Mouse (Mus musculus) urinary bladder, adult 2 months (tissue): ENCODE data around the gene Mab21l1. TPM values are rescaled to one million over a fixed set of nuclear protein-coding genes. Genes with fewer than 3 reads are reported as not detected.

ENCODE experiments used
- DNase-seq: peaks from one replicate; pipeline ENCODE4 v3.0.0; 2022; ENCODE audit warnings: low spot score
- polyA plus RNA-seq: library from polyadenylated mRNA; depleted of rRNA; stranded (reverse); fragments of >200 nt; gene quantifications from 2 replicates; pipeline ENCODE4 v1.2.3, GENCODE M21; 2012

Mab21l1 gene
- polyA plus RNA-seq, 1 experiment: 0.50 TPM

DNA sequence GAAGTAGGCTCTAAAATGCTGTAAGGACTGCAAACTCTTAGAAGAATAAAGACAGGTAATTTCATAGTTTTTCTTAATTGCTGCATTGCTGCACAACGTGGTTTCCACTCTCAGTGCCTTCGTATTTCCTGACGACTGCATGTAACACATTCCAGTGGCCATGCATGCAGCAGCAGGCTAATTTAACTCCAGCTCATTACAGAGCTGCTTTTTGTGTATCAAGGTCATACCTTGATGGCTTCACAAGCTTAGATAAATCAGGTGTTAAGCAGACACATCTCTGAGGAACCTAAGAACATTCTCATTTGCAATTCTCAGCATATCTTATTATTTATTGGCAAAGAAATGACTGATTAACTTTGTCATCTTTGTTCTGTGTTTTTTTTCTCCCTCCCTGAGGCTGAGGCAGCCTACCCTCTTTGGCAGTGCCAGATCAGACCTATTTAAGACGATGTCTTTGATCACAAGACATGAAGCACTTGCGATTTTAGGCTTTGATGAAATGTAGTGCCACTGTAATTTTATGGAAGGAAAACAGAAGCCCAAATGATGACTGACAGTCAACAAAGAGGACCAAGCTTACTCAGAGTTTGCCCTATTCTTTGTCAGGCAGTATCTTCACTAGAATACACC is 32.8 kb downstream of the Mab21l1 start:
- no peak for DNase-seq

DNA sequence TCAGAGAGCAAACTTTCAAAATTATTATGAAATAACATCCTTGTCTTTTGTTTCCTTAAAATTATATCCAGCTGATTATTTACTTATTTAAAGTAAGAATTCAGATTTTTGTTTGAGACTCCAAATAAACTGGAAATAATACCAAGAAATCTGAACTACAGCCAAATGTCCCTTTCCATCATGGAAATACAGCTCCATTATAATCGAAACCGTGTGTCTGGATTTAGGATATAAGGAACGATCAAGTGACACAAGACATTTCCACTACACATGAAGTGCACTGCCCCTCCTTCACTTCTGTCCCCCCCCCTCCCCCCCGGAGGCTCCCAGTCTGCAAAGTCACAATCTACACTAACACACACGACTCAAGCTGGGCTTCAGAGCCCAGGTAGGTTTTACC is 33.8 kb downstream of the Mab21l1 start:
- no peak for DNase-seq

DNA sequence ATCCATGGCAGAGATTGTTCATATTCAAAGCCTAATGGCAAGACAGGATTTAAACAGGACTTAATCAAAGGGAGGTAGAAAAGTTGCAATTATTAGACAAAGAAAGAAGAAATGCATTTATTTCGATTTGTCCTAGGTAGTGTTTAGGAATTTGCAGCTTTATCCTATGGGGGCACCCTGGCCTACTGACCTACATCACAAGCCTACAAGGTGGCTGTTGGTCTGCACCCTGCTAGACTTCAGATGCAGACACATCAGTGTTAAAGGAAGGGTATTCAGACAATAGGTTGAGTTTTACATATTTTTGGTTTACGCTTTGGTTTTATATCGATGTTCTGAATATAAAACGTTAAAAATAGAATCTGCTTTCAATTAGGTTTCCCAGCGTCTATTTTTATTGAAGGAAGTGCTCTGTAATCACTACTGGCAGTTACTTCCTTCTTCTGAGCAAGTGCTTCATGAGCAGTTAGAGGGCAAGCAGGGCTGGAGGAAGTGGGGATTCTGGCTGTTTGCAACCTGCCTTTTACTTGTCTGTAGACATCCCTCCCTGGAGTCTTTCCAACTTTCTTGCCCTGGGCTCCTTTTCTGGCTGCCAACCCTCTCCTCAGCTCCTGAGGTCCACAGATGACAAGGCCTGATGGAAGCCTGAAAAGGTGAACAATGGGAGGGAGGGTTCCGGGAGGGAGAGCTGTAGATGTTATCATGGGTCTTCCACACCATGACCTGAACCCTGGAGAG is 34.5 kb downstream of the Mab21l1 start:
- no peak for DNase-seq

GRCm38 (mm10) chr3:55818082-55818481 is 35.8 kb downstream of the Mab21l1 start:
- no peak for DNase-seq

DNA sequence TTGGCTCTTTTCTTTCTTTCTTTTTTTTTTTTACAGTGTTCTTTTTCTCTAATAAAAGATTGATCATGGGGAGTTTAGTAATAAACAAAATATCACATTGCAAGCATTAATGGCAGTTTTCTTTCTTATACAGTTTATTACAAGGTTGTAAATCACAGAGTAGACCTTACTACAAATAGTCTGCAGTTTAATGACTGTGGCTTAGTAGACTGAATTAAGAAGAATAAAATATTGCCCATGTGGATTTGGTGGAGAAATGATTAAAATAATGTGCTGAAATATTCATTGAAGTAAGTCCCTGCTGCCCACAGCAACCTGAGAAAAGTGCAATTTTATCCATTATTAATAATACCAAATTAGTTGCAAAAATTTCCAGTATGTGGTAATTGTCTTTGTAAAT is 37.3 kb downstream of the Mab21l1 start:
- no peak for DNase-seq

DNA sequence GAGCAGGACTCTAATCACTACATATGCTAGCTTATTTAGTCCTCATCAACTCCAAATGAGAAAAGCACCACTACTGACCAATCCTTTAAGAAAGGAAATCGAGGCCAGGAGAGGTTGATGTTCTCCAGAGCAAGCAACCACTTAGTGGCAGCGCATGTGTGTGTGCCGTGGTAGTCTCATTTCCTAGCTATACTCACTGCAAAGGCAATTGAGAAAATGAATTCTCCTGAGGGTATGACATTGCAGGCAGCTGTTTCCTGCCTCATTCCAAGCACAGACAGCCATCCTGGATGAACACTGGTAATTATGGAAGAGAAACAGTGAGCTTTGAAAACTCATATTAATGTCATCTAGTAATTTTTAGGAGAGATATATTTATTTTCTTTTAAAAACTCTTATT is 42.6 kb downstream of the Mab21l1 start:
- no peak for DNase-seq

DNA sequence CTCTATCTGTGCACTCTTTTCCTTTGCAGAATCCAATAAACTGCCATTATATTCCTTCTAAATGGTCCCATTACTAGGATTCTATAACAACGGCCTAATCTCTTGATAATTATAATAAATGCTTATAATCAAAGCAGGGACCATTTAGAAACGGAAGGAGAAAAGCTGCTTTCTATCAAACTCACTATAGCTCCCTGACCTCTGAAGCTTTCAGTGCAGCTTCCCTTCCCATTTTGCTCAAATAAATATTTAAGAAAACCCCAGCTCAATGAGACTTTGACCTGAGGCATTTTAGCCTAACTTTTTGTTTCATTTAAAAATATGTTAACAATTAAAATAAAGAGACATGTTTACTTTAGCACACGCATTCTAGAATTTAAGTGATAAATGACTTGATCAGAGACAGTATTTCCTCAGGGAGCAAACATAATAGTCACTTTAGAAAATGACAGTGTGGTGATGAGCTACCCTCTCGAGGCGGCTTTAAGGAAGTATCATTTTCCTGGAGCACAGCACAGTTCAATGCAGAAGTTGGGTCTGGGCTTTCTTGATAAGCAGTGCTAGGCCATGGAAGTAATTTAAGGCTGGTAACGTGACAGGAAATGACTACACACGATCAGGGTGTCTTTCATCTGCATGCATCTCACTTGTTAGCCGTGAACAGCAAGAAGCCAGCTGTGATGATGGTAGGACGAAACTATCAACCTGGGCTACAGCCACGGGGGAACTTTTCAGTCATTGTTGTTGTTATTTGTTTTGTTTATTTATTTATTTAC is 46.4 kb downstream of the Mab21l1 start:
- DNase-seq: no peak

GRCm38 (mm10) chr3:55830226-55830625 is 47.9 kb downstream of the Mab21l1 start:
- no peak for DNase-seq
